Mouse (Mus musculus): ENCODE measurements at regions not wholly inside any gene's neighbourhood (a gene's known extent, or its start where the extent isn't known, plus 50 kb on each side); places are given as distances from the start of the nearest gene placed in this dataset.

DNA sequence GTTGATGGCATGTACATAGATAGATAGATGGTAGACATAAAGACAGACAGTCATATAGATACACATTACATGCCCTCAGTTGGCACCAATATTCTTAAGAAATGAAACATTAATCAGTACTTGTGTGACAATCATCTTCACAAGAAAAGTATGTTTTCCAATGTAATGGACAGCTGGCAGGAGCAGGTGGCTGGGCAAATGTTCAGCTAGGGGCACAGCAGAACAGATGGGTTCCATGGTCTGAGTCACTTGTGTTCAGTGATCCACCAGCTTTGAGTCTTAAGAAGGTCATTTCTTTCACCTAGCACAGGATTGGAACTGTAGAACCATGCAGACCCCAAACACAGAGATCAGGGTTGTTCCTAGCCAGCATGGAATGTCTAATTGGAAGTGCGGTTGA lies 2631.2 kb upstream of the 5930422O12Rik start:
- no peak for DNase-seq (ENCODE audit: low spot score in 2 of 2)

DNA sequence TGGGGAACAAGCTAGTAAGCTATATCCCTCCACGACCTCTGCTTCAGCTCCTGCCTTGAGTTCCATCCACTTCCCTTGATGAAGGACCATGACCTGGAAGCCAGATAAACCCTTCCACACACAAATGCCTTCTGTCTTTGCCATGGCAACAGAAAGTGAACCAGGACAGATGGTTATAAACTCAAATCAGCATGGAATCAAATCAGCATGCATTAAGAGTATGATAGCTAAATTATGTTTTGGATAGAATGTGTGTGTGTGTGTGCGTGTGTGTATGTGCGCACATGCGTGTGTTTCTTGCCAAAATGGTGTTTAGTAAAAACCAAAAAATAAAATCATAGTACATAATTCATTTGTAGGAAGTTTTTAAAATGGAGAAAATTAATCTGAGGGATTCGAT lies 2611.5 kb upstream of the 5930422O12Rik start:
- no peak for DNase-seq (ENCODE audit: low spot score in 2 of 2)

DNA sequence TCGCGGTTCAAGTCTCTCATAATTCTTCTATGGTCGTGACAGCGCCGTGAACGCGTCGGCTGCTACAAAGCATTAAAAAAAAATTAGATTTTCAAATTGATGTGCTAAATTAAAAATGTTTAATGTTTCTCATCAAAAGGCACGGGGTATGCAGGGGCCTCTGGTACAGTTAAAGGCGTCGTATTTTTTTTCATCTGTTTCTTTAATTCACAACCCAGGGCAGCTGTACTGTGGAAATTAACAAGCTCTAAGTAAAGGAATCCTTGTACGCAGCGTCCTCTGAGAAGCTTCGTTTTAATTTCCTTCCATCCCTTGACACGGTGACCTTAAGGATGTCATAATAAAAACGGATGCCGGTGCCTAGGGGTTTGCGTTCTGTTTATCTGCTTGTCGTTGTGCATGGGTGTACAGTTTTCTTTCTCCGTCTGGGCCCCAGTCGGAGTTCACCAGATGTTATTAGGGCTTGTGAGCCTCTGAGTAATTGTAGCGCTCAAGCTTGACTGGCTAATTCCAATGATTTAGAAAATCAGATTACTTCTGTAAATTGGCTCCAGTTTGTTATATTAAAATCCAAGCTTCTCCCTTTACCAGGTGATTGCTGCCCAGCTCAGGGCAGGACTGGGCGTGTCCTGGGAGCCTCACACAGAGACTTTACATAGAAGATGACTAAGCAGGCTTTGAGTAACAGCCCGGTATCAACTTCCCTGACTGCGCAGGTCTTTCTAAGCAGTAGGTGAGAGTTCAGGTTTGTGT lies 2605.5 kb upstream of the 5930422O12Rik start:
- DNase-seq (ENCODE audit: low spot score in 2 of 2), result no peak

DNA sequence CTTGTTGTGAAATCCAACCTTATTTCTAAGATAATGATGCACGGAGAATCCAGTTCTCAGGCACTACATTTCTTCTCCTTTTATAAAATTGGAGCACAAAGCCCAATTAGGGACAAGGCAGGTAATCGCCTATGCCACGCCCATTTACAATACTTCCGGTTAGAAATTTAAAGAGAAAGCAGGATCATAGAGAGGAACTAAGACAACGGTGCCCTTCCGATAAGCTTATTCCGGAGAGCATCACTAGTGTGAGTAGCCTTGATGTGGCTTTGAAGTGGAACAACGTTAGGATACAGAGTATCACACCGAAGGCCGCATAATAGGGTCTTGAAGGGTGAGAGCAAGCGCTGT lies 2604.9 kb upstream of the 5930422O12Rik start:
- no peak for DNase-seq (ENCODE audit: low spot score in 2 of 2)

DNA sequence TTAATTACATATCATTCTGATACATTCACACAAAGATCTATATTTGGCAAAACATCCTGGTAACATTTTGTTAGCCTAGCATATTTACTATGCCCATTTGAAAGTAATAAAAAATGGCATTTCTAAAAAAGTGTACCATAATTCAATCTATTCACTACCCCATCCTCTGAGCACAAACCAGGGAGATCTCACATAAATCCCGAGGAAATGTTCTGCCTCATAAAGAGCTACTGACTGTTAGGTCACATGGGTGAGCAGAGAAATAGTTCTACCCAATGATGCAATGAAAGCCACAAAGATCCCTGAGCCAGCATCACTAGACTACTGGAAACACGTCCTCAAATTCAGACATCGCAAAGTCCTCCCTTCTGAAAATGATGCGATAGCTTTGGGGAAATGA lies 2602.5 kb upstream of the 5930422O12Rik start:
- DNase-seq (ENCODE audit: low spot score in 2 of 2), result no peak

DNA sequence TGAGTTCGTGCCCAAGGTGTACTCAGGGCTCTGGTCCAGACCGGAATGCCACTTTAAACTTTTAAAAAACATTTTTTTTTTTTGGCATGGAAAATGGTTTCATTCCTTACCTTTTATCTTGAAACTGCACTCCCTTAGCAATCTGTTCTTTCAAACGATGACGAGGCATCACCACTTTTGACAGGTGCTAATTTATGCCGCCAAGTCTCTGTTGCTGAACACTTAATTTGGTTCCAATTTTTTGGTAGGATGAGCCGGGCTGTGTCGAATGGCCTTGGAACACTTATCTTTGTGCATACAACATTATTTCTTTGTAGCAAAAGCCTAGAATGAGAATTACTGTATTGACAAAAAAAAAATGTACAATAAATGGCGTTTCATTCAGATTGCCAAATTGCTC lies 2590.5 kb upstream of the 5930422O12Rik start:
- no peak for DNase-seq (ENCODE audit: low spot score in 2 of 2)

DNA sequence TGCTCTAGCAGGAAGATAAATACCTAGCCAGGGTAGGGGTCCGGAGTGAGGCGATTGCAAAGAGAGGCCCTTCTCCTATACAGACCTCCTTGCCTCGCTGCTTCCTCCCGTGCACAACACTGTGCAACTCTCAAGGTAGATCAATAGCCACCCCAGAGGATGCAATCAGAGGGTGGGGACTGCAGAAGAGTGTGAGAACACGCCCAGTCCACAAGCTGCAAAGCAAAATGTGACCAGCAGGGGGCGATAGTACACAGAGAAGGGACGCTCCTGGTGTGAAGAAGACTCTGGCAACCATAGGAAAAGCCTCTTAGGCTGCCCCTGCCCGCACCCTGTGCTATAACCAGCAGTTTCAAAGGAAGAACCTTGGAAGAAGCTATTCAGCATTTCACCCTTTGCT lies 2588.4 kb upstream of the 5930422O12Rik start:
- DNase-seq (ENCODE audit: low spot score in 2 of 2), result peak; percentile 43 to 57

DNA sequence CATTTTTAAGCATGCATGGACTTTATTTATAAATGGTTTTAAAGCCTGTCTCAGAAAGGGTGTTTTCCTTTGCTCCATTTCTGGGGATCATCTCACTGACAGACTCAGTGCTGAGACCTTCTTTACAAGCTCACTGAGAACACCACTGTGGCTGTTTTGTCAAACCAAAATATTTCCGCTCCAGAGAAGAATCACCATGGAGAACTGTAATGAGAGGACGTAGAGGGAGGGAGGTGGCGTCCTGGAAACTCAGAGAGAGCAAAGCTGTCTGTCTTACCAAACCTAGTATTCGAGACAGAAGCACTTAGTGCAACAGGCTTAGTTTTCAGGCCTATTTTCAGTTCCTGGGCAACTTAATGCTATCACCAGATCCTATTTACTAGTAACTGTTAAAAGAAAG lies 2565.5 kb upstream of the 5930422O12Rik start:
- DNase-seq (ENCODE audit: low spot score in 2 of 2), result no peak

DNA sequence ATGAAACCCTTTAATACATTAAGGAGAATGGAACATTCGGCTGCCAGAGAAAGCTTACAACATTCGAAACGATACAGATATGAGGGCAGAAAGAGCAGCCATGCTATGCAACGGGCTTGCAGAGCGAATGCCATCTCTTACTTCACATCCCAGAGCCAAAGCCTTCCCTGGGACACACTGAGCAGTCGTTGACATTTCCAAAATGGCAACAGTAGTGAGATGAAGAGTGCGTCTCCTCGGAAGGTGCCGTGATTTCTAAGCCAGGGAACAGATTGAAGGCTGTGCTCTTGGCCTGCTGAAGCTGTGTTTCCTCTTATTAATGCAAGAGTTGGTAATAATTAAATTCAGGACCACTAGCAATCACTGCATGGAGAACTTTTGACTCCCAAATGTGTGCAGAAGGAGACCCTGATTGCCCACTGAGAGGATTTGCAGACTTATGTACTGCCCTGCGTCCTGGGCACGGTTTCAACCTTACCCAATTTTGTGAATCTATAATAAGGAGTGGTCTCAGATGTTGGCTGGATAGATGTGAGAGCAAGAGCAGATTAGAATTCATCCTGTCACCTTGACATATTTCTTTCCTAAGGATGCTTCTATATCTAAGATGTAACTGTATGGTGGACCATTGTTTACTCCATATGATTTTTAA lies 2522.3 kb upstream of the 5930422O12Rik start:
- DNase-seq (ENCODE audit: low spot score in 2 of 2), result no peak

DNA sequence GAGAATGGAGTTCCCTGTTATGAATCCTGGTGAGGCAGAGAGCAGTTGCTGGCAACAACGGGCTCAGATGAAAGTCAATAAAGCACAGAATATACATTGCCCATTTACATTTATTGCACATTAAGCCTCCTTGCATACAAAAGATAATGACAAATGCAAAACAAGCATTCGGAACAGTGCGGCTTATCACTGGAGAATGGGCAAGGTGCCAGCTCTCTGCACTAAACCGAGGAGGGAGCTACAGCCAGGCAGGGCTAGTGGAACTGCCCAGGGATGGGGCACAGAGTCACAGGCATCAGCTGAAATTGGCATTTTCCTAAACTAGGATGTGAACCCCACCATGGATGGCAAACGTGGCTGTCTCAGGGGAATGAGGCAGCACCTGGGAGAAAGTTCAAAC lies 2514.8 kb upstream of the 5930422O12Rik start:
- no peak for DNase-seq (ENCODE audit: low spot score in 2 of 2)

DNA sequence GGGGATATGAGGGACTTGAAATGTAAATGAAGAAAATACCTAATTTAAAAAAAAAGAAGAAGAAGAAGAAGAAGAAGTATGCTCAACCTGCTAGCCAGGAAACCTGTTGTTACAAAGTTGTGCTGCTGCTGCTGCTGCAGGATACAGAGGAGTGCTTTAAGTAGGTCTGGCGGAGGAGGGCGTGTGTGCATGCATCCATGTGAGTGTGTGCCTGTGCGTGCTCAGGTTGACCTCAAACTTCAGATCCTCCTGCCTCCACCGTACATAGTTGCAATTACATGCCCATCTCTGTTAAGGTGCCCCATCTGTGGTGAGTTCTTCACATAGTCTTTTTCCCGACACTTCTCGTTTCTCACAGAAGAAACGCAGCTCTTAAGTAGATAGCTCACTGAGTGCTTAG lies 2513.4 kb upstream of the 5930422O12Rik start:
- no peak for DNase-seq (ENCODE audit: low spot score in 2 of 2)

DNA sequence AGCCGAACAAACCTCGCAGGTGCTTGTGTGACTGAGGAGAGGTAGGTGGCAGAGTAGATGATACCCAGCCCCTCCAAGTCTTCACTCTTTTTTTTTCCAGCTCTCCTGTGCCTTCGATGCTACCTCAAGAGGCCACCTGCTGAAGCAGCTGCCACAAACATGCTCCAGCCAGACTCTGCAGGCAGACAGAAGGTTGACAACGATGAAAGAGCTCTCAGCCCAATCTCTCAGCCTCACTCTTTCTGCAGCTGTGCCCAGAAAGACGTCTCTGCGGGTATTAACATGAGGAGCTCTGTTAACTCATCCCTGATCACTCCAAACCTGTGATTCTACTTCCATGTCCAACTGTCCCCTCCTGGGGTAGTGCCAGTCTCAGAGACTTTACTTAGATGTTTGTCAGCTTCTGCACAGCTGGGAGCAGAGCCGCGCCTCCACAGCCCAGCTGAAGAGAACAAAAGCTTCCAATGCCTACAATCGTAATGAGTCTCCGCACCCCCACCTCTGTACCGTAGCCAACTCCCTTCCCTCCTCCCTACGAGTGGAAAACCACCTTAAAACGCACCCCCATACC lies 2512.8 kb upstream of the 5930422O12Rik start:
- DNase-seq (ENCODE audit: low spot score in 2 of 2), result no peak

DNA sequence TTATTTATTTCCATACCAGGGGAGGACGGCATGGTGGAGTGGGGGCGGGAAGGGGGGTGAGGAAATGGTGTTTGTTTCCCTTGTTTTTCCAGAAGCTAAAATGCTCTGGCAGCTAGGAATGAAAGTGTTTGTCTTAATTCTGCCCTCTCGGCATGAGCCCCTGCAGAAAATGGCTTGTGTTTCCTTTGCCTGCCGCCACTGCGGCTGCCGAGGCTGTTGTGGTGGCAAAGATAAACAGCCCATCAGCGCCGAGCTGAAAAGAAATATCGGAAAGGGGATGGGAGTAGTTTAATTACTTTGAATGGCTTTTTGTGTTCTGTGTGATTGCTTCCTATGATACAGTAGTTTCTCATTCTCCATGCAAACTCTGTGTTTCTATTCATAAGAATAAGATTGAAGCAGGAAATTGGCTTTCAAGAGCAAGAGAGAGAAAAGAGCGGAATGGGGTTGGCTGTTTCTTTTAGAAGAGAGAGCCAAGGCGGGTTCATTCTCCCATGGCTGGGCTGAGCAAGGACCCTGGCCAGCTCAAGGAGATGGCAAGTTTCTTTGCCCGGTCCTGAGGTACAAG lies 2512.2 kb upstream of the 5930422O12Rik start:
- DNase-seq (ENCODE audit: low spot score in 2 of 2), result no peak

DNA sequence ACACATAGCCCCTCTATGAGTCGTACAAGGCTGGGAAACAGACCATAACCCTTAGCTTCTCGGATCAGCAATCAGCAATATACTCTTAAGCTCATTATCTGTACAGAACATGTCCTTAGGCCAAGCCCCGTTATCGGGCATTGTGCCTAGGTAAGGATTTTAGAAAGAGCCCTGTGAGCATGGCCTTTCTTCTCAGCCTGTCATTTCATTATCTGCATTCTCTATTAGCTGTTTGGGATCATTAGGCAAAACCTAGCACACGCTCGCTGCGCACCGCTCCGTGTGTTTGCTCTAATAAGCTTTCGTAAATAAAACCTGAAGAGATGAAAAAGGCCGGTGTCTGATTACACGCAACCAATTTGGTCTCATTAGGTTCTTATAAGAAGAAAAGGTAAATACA lies 2507.1 kb upstream of the 5930422O12Rik start:
- no peak for DNase-seq (ENCODE audit: low spot score in 2 of 2)

DNA sequence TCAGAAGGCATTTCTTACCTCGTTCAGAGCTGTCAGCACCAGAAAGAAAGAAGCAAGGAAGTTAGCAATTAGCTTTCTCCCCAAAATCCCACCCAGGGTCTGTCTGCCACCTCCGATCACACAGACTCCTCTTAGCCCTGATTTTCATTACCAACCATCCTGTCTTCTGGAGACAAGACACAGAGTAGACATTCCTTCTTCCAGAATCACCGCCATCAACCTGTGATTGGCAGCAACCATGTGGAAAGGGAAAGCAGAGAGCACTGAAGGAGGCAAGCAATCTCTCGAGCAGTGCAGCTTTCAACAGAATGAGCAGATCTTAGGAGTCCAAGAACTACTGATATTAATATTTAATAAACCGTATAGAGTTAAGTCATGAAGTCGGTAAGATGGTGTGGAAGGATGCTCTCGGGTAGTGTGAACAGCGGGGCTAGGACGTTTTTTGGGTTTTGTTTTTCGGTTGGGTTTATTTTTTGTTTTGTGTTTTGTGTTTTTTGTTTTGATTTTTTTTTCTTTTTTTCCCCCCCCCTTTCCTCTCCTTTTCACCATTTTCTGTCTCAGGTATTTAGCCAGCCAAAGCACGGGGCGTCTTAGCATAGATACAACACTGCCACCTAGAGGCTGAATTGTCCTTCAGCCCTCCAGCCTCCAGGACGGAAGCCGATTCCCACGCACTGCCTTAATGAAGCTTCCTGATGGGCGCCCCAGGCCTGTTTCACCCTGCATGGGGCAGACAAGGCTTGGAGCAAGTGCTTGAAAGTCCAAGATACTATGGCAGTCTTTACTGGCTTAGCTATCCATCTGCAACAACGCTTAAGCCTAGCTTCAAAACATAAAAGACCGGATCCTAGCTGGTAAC lies 2505.0 kb upstream of the 5930422O12Rik start:
- DNase-seq (ENCODE audit: low spot score in 2 of 2), result peak in 1 of 2 experiments; percentile 14

DNA sequence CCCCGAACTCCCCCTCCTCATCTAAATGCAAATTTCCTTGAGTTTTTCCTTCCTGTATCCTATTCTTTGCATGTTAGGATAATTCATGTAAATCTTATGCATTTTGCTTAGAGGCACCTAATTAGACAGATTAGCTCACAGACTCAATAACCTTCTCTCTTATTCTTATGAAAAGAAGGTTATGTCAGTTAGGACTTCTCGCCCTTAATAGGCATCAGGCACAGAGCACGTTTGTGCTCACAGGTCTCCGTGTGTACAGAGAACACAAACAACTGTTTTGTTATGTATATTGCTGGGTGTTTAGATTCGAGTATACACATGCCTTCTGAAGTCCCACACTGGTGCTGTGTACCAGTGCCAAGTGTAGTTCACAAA lies 2504.4 kb upstream of the 5930422O12Rik start:
- DNase-seq (ENCODE audit: low spot score in 2 of 2), result no peak

DNA sequence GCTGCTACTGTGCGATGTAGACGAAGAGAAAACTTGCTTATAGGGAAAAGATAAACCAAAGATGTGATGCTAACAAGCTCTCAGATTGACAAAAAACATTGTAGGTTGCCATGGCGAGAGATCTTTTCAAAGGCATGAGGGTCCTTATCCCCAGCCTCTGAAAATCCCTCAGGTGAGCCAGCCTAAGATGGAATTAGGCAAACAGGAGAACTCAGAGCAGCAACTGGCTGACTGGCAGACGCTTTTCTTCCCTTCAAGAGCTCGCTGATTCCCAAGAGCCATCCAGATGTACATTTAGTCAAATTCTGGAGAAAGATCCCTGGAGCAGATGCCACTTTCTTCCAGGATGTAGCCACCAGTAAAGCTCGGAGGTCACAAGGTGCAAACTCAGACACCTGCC lies 2503.9 kb upstream of the 5930422O12Rik start:
- DNase-seq (ENCODE audit: low spot score in 2 of 2), result no peak

DNA sequence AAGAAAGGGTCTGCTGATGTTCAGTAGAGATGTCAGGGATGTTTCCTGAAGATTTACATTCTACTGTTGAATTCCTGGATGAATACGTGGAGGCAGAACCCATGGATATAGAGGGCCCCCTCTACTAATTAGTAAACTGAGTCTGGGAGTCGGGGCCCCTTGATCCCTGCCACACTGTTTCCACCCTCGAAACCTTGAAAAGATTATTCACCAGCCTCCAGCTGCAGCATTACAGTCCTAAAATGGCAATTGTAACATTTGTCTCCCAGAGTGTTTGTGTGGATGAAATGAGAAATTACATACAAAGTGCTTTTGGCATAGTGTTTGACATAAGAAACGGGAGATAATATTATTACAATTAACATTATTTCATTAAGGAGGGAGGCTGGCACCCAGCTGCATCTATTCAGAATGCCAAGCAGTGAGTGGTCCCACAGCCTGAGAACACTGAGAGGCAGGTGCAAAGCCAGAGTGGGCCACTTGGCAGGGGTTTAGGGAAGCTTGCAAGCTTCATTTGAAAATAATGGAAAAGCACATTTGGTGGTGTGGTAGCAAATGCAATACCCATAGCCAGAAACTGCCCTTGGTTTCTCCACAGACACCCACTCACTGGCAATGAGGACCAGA lies 2490.9 kb upstream of the 5930422O12Rik start:
- no peak for DNase-seq (ENCODE audit: low spot score in 2 of 2)

DNA sequence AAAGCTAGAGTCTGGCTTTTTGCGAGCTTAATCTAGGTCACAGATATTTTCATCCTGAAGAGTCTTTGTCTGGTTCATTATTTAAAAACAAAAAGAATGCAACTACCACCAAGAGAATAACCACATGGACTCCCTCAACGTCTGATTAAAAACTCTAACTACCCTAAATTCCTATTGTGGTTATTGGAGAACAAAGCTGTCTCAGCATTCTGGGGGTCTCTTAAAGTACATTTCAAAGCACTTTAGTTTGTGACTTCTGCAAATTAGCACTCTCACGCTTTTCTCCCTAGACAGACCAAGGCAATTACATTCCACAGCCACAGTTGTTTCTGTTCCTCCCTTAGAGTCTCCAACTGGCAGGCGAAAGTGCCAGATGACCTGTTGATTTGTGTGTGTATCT lies 2487.6 kb upstream of the 5930422O12Rik start:
- DNase-seq (ENCODE audit: low spot score in 2 of 2), result no peak

DNA sequence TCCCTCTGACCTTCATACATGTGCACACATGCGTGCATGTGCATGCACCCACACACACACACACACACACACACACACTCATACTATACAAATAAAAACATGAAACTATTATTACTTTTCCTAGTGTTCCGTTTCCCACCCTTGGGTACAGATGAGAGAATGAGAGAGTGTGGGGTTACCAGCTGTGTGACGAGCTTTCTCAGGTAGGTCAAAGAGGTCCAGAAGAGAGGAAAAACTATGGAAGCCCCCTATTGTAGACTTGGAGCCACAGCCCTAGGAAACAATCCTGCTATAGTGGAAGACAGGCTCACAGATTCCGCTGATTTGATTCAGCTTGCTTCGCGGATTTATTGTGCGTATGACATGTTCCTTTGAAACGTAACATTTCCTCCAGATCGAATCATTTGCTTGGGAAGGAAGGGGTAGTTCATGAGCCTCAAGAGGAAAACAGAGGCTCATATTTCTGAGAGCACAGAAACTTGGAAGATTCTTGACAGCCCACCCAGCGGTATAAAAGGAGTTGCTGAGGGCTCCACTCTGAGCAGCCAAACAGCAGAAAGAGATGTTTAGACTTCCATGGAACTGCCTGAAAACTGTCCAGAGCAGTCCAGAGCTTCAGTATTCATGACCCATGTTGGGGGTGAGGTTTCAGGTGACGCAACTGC lies 2486.9 kb upstream of the 5930422O12Rik start:
- DNase-seq (ENCODE audit: low spot score in 2 of 2), result no peak

All from adrenal gland, postnatal 4 days (tissue).